ENCODE assay signal across 15 mouse cellular contexts in genomic region chr12:7719080-7719479, GRCm38 (mm10).
"Had no signal": no experiment of that assay in that cellular context is flagged by ENCODE, and none has a peak within 500 bp of the region (broad histone marks: within the 10 kb centered on the region; RNA-seq: fewer than 3 reads in every experiment).

No protein-coding gene starts in this region.

- H3K4me2 ChIP-seq: intestine, embryonic 15.5 days; kidney, embryonic 15.5 days; limb, embryonic 15.5 days; liver, embryonic 12.5 days; lung, embryonic 14.5 days; midbrain, embryonic 13.5 days had no signal

- H3K27ac ChIP-seq: intestine, embryonic 15.5 days; kidney, embryonic 15.5 days; layer of hippocampus, adult 2 months; limb, embryonic 15.5 days; liver, embryonic 12.5 days; midbrain, embryonic 13.5 days had no signal

- H3K4me3 ChIP-seq: intestine, embryonic 15.5 days; kidney, embryonic 15.5 days; layer of hippocampus, adult 2 months; limb, embryonic 15.5 days; liver, embryonic 12.5 days; midbrain, embryonic 13.5 days; myocyte had no signal

- H3K4me1 ChIP-seq: intestine, embryonic 15.5 days; kidney, embryonic 15.5 days; limb, embryonic 15.5 days; liver, embryonic 12.5 days; midbrain, embryonic 13.5 days had no signal

- H3K36me3 ChIP-seq: intestine, embryonic 15.5 days; kidney, embryonic 15.5 days; limb, embryonic 15.5 days; liver, embryonic 12.5 days; midbrain, embryonic 13.5 days had no signal

- DNase-seq: kidney, adult 18-20 months; kidney, postnatal 36 days; lung, embryonic 14.5 days; lung, postnatal 14 days; retina, postnatal 1 day; right cerebral cortex, postnatal 4 days; spleen, adult 18-20 months; thymus, postnatal 36 days had no signal

- ATAC-seq: intestine, embryonic 15.5 days; liver, embryonic 12.5 days; midbrain, embryonic 13.5 days had no signal

- H3K9me3 ChIP-seq: intestine, embryonic 15.5 days; kidney, embryonic 15.5 days; limb, embryonic 15.5 days; liver, embryonic 12.5 days; midbrain, embryonic 13.5 days had no signal

- H3K27me3 ChIP-seq: intestine, embryonic 15.5 days; kidney, embryonic 15.5 days; limb, embryonic 15.5 days; liver, embryonic 12.5 days; midbrain, embryonic 13.5 days had no signal

- H3K9ac ChIP-seq: intestine, embryonic 15.5 days; kidney, embryonic 15.5 days; limb, embryonic 15.5 days; liver, embryonic 12.5 days; lung, embryonic 14.5 days; midbrain, embryonic 13.5 days had no signal
